Mouse (Mus musculus): ENCODE results near the gene Crebbp.
"Not testable (repeated sequence)": the region's sequence is repeated elsewhere in the genome, so short reads cannot be mapped to it uniquely, and the experiment has no call there.

Crebbp gene

DNA sequence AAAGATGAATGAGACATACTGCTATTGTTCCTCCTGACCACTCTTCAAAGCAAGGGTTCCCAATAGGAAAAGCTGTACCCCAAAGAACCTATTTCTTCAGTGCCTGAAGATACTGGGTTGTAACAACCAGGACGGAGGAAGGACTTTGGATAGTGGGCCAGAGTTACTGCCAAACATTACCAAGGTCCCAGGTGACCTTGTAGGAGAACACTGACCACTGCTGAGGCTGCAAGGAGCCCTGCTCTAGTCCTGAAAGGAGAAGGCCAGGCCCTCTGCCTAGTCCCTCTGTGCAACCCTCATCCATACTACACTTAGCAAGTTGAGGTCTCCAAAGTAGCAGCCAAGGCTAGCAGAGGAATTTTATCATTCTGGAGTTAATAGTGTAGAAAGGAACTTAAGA, 60.7 kb downstream of the Crebbp start:
- no peak for DNase-seq (ENCODE audit: low spot score)

DNA sequence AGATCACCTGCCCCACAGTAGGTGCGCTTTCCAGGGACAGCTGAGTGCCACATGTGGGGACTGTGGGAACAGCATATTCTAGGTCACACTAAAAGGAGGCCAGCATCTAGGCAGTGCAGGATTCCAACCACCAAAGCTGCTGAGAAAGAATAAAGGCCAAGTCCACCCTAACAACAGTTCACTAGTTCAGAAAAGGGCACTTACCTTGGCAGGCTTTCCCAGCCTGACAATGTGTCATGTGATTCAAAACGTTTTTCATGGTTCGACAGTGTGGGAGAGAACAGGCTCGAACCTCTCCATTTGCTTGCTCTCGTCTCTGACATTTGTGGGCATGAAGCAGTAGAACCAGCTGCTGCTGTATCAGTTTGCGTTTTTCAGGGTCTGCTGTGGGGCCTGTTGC, 75.3 kb downstream of the Crebbp start:
- DNase-seq (ENCODE audit: low spot score), result no peak

DNA sequence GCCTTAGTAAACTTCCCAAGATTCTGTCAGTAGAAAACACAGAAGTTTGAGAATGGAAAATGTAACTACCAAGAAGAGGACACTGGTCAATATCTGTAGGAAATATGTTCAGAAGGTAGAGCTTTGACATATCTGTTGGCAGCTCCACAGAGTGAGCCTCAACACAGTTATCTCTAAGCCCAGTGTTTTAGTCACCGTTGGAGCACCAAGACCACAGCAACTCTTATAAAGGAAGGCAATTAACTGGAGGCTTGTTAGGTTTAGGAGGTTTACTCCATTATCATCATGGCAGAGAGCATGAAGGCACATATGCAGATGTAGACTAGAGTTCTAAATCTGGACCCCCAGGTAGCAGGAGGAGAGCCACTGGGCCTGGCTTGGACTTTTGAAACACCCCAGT, 80.0 kb downstream of the Crebbp start:
- DNase-seq (ENCODE audit: low spot score), result no peak

DNA sequence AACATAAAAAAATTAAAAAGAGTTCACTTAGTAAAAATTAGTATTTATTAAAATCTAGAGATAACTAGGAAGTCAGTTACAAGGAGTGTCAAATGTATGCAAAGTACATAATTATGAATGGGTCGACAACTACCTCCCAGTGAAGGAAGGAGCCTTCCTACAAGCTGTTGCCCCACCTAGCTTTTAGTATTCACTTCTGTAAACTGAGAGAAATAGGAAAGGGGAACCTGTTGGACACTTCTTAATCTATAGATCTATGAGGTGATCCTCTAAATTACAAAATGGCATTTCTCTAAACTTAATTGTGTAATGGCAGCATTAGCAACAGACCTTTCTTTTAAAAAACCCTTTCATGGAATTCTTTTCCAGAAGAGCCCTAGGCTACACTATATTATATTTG, 84.9 kb downstream of the Crebbp start:
- DNase-seq (ENCODE audit: low spot score), result no peak

DNA sequence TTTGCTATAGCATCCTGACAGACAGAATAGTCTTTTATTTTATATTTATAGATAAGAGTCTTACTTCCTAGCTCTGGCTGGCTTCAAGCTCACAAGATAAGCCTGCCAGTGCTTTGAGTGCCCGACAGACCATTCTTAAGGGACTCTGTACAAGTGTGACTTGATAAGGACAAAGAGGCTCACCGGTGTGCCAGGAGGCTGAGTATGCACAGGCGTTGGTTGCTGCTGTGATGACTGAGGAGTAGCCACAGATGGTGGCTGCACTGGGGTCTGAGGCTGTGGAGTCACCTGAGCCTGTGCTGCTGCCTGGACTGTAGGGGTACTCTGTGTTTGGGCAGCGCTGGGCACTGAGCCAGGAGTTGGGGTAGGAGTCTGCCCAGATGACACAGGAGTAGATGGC, 96.7 kb downstream of the Crebbp start:
- DNase-seq (ENCODE audit: low spot score), result no peak

DNA sequence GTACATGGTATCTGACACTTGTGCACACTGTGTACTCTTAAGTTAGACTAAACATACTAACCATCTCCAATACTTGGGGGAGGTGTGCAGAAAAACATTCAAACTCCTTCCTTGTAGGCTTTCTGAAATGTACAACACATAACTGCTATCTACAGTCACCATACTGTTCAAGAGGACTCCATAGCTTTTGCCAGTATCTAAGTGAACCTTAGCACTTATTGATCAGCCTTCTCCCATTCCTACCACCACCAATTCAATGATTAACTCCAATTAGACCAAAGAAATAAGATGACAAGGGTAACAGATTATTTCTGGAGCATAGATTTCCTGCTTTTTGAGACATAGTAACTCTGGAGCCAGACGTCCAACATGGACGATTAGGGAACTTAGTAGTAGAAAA, 113.4 kb downstream of the Crebbp start:
- DNase-seq (ENCODE audit: low spot score), result no peak

DNA sequence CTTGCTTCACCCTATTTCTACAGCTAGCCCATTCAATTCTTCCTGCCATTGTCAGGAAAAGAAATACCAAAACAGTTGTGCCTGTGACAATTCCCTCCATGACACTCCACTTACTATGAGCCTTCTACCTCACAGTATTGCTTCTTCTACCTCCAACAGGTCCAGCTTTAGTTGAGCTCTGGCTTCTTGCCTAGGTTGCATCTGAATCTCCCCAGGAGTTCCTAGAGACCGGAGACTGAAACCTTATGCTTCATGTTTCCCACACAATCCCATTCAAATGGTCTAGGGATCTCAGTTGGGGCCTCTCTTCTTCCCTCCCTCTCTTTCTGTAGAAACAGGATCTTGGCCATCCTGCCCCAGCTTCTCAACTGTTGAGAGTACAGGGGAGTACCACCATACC, 116.3 kb downstream of the Crebbp start:
- no peak for DNase-seq (ENCODE audit: low spot score)

DNA sequence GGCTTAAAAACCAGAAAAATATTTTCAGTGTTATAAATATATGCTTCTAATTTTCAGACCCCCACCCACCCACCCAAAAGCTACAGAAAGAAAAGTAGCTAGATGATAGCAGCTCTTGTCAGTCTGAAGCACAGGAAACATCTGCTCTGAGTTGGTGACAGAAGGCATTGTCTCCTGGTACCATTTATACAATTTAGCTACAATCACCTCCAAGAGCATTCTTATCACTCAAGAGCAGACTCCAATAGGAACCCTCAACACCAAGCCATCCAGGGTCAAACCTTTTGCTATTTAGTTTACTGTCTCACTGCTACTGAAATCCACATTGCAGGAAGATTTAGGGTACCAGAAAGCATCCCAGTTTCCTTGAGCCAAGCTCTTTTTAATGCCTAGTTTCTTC, 116.9 kb downstream of the Crebbp start:
- no peak for DNase-seq (ENCODE audit: low spot score)

DNA sequence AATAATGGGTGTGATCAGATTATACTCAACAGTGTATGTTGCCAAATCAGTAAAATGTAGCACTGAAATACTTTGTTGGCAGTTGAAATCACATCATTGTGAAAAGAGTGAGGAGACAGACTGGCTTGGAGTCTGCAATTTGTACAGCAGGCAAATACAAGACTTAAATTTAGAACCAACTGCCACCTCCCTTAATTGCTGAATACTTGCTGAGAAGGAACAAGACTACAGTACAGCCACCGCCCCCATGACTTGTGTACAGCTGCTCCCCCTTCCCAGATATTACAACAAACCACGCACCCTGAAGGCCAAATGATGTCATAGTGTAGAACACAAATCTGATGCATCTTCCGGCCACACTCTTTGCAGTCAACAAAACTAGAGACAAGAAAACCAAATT, 117.7 kb downstream of the Crebbp start:
- no peak for DNase-seq (ENCODE audit: low spot score)

DNA sequence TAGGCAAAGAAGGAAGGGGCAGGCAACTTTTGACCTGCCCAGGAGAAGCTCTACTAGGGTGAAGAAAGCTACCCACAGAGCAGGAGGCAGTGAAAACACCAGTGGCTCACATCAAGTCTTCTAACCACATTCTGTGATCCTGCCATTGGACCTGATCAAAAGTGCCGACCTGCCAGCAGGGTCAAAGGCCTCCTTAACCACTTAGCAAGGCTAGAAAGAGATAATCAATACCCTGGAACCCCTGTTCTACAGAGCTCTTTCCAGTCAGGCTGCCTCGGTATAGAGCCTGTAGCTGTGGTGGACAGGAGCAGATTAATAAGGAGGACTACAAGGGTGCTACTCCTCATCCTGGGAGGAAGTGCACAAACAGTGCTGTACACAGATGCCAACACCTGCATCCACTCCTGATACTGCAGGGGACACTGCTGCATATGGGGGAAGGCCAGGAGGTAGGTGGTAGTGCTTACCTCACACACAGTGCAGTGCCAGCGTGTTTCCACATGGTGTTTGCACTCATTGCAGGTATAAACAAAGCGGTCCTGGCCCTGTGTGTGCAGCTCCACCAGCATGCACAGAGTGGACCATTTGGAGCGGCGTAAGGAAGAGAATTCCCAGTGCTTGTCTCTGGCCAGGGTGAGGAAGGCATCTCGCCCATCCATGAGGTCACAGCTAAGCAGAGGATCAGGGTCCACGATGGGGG, 126.4 kb downstream of the Crebbp start:
- DNase-seq (ENCODE audit: low spot score), result no peak

DNA sequence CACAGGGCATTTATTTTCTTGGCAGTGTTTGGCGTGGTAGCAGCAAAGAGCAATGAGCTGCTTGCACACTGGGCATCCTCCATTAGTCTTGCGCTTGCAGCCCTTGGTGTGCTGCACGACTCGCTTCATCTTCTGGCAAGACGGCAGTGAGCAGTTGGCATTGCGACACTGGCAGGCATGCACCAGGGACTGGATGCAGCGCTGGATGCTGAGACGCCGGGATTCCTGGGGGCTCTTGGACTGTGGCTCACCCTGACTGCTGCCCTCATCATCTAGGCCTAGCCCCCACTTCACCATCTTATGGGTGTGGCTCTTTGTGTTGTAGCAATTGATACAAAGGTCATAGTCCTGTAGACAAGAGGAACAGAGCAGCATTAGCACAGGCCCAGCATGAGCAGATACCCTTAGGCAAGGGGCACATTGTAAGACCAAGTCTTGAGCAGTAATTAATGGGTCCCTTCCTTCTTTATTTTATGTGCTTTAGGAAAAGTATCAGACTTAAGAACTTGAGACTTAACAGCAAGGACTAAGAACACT, 127.9 kb downstream of the Crebbp start:
- no peak for DNase-seq (ENCODE audit: low spot score)

DNA sequence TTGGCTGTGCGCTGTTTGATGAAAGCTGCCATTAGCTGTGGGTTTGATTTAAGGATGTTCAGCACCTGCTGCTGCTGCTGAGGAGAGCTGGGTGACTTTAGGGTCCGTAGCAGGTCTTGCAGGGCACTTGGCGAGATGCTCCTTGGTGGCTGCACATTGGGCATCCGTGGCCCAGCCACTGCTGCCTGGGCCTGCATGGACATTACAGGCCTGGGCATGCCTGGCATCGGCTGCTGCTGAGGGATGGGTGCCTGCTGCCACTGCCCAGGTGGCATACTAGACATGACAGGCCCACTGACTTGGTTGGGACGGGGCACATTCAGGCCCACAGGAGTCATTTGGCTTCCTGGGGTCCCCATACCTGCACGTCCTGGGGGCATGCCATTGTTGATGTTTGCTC, 128.7 kb downstream of the Crebbp start:
- no peak for DNase-seq (ENCODE audit: low spot score)

DNA sequence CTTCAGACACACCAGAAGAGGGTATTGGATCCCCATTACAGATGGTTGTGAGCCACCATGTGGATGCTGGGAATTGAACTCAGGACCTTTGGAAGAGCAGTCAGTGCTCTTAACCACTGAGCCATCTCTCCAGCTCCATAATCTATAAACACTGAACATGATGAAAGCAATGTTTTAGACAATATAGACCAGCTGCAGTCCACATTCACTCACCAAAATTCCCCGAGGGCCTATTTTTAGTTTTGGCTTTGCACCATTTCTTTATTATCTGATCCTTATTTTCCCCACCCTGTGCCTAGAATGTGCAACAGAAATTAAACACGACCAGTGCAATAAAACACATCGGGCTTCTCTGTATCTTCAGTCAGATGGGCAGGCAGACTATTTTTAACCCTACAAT, 133.4 kb downstream of the Crebbp start:
- not testable (repeated sequence) for DNase-seq (ENCODE audit: low spot score)

DNA sequence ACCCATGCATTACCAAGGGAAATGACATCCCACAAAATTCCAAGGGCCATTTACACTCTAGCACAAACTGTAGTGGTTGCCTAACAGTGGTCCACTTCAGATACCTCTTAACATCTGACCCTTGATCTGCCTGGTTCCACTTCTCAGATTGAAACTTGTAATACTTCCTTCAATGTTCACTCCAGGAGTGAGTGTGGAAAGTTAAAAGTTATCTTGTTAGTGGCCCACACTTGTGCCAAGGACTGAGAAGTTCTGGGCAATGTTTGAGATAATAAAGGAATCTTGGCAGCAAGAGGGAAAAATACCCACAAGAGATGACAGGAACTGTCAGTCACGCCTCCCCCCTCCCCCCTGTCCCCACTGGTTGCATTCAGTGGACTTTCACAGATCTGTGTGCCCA, 134.1 kb downstream of the Crebbp start:
- DNase-seq (ENCODE audit: low spot score), result no peak

DNA sequence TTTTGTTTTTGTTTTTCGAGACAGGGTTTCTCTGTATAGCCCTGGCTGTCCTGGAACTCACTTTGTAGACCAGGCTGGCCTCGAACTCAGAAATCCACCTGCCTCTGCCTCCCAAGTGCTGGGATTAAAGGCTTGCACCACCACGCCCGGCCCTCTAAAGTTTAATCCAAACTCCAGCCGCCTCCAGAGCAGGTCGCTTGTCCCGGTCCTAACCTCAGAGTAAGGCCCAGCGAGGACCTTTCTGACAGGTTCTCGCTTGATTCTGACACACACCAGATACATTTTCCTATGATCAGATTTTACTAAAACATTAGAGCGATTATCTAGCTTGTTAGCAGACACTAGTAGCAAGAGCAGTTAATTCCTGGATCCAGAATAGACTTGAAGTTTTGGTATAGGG, 135.5 kb downstream of the Crebbp start:
- DNase-seq (ENCODE audit: low spot score), result not testable (repeated sequence)

DNA sequence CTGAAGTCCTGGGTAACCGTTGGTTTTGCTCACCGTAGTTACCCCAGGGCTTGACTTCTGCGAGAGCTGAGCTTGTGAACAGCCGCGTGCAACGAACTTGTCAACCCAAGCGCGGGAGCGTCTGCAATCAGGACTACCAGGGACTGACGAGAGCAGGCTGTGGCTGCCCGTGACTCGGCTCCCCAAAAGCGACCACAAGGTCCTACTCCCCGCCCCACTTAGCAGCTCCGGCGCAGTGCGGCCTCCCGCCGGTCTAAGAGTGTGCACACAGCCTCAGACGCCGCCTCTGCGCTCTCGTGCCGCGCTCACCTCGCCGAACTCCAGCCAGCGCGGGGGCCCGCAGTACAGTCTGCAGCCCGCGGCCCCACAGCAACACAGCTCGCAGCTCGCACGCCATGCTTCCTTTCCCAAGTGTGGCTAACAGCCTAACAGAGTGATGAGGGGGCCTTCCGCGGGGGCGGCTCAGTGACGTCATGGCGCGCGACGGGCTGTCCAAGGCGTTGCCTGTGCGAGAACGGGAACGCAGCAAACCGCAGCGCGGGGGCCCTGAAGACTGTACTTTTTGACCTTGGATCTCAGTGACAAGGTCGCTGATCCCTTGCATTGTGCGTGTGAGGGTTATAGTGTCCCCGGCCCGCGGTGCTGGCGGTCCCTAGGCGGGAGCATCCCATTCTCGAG, 136.3 kb downstream of the Crebbp start, which contains the start of gene Trap1:
Trap1 (minus strand) TSS at position 444 of the 678 bp plus-strand sequence.
- peak; percentile 91 for DNase-seq (ENCODE audit: low spot score)

DNA sequence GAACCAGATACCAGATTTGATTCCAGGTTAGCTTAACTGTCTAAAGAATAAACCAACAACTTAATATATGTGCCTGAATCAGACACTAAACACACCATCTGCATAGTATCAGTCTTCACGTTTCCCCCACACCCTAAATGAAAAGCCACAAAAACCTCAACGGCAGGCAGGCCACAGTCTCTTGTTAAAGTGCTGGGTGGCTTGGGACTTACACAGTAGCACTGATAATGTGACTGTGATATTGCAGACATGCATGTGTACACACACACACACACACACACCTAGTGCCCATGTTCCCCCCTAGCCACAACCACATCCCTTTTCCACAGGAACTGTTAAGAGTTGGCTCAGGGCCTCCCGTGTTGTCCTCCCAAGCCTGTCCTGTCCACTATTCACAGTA, 139.0 kb downstream of the Crebbp start:
- DNase-seq (ENCODE audit: low spot score), result no peak

DNA sequence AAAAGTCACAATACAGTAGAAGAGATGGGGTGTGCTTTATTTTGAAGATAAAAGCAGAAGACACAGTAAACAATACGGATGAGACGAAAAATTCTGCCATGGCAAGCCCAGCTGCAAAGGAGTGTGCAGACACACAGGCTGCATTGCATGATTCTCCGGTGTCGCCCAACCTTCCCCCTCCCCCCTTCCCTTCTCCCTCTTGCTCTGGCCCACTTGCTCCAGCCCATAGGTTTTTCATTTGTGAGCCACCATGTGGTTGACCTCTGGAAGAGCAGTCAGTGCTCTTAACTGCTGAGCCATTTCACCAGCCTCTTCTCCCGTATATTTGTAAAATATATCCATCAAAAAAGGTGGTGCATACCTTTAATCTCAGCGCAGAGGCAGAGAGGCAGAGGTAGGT, 139.5 kb downstream of the Crebbp start:
- DNase-seq (ENCODE audit: low spot score), result no peak

DNA sequence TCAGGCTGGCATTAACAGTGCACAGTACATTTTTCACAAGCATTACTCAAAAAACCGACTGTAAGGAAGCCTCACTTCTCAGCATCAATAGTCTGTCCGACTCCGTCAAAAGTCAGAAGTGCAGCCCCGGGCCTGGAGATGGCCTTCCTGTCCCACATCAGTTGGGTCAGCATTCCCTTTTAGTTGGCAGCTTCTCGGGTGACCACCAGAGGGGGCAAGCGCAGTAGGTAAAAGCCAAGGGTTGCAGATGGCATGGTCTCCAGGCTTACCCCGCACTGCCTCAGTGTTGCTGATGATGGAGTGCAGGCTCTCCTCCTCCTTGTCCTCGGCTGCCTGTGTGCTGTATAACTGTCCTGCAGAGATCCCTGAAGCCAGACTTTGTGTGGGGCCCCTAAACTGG, 145.2 kb downstream of the Crebbp start:
- no peak for DNase-seq (ENCODE audit: low spot score)

DNA sequence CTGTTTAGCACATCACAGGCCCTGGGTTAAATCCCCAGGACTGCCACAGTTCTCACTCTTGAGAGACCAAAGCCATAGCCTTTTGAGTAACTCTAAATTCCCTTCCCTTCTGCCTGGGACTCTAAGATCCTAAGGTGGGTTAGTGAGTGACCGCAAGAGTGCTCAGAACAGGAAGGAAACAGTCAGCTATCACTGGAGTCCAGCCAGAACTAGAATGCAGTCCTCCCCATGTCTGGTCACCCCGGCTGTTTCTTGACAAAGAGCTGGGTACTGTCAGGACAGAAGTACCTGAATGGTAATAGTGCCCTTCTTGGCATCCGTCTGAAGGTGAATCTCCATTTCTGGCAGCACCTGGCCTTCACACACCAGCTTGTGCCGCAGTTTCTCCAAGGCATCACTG, 148.9 kb downstream of the Crebbp start:
- no peak for DNase-seq (ENCODE audit: low spot score)

DNA sequence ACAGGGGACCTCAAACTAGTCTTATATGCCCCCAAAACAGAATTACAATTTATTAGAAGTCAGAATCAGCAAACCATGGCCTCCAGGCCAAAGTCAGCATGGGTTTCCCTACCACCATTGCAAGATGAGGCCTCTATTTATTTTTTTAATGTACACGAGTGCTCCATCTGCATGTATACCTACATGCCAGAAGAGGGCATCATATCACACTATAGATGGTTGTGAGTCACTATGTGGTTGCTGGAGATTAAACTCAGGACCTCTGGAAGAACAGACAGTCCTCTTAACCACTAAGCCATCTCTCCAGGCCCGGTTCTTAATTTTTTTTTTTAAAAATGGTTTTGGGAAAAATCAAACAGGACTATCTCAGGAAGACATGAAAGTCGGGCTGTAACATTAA, 160.0 kb downstream of the Crebbp start:
- DNase-seq (ENCODE audit: low spot score), result no peak

DNA sequence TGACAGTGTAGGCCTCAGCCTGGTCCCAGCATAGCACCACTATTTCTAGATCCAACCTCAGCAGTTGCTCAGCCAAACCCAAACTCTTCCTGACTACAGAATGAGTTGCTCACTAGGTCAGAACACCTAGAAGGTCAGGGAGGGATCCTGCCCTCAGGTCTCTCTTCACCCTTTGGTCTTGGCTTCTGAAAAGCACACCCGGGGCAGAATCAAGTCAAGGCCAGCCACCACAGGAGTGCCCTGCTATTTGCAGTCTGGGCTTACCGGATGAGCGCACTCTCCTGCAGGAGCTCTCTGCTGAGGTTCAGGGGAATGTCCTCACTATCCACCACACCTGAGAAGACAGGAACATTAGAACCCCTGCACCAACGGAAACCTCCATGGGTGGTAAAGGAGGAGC, 161.2 kb downstream of the Crebbp start:
- no peak for DNase-seq (ENCODE audit: low spot score)

DNA sequence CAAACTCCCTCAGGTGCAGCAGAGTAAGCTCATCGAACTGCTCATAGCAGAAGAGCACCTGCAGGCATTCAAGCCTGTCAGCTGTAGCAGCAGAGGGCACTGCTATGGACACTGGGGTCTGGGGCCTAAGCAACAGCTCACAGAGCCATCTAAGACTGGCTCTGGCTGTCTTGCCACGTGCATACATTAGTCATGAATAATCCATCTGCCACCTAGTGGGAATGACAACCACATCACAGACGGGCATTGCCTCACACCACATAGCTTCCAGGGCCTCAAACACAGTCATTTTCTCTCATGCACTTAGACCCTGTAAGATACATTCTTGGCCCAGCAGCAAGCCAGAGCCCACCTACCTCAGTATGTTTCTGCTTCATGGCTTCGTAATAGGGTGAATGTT, 168.3 kb downstream of the Crebbp start:
- DNase-seq (ENCODE audit: low spot score), result no peak

DNA sequence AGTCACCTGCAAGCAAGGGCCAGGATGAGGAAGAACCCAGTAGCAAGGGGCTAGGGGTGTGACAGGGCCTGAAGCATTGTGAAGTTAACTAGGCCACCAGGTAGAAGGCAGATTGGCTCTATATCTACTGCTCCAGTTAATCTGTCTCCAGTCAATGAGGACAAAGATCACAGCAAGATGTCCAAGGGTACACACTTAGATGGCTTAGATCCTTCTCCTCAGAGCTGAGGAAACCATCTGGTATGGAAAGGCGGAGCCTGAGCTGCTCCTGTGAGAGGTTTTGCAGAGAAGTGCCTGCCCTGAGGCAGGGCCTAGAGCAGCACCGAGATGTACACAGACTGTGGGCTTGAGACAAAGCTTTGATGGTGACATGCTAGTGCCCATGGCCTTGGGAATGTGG, 169.7 kb downstream of the Crebbp start:
- DNase-seq (ENCODE audit: low spot score), result no peak

Data from testis, postnatal 14 days (tissue).